Mouse (Mus musculus) heart, postnatal 0 days (tissue): ENCODE measurements around the gene Pum2. TPM values are rescaled to one million over a fixed set of nuclear protein-coding genes. Genes with fewer than 3 reads are reported as not detected.

ENCODE experiments used
- ATAC-seq: fragments of 200-750 bp; cut with Nextera tagmentation; 2 replicates; pipeline ENCODE4 v1.8.0; 2017; ENCODE audit warnings: low read depth, moderate number of reproducible peaks, moderate library complexity; ENCODE audit not compliant: insufficient read depth
- DNase-seq: peaks from one replicate; pipeline ENCODE4 v3.0.0-alpha.2; 2016; ENCODE audit warnings: low spot score
- H3K27ac ChIP-seq: fragments of 300-500 bp; sonication (generic); 2 replicates; pipeline ENCODE4 v1.5.1; 2014; ENCODE audit warnings: low read depth, mild to moderate bottlenecking
- H3K27me3 ChIP-seq: fragments of 300-500 bp; sonication (generic); 2 replicates; pipeline ENCODE4 v1.6.1; 2014; ENCODE audit warnings: low read length, mixed read lengths; ENCODE audit not compliant: control insufficient read depth, insufficient read depth
- H3K36me3 ChIP-seq: fragments of 300-500 bp; sonication (generic); replicated peaks from 2 replicates; pipeline ENCODE4 v1.6.1; 2014; ENCODE audit warnings: low read length, mixed read lengths; ENCODE audit not compliant: control insufficient read depth, insufficient read depth
- H3K4me1 ChIP-seq: fragments of 300-500 bp; sonication (generic); 2 replicates; pipeline ENCODE4 v1.6.1; 2014; ENCODE audit warnings: antibody characterized with exemption; ENCODE audit not compliant: control insufficient read depth, insufficient read depth
- H3K4me2 ChIP-seq: fragments of 300-500 bp; sonication (generic); 2 replicates; pipeline ENCODE4 v1.6.1; 2014; ENCODE audit warnings: low read depth, mild to moderate bottlenecking, low read length, moderate library complexity
- H3K4me3 ChIP-seq: fragments of 300-500 bp; sonication (generic); 2 replicates; pipeline ENCODE4 v1.5.1; 2014; ENCODE audit warnings: low read depth, low read length
- H3K9ac ChIP-seq: fragments of 300-500 bp; sonication (generic); replicated peaks from 2 replicates; pipeline ENCODE4 v1.6.1; 2014; ENCODE audit warnings: low read depth, low read length, mixed read lengths
- H3K9me3 ChIP-seq: fragments of 300-500 bp; sonication (generic); replicated peaks from 2 replicates; pipeline ENCODE4 v1.6.1; 2016; ENCODE audit warnings: low read length; ENCODE audit not compliant: control insufficient read depth
- CTCF ChIP-seq: IDR thresholded peaks from 2 replicates; pipeline ENCODE4 v1.5.1; 2016; ENCODE audit warnings: antibody characterized with exemption, control low read depth, low read depth
- EP300 ChIP-seq: IDR thresholded peaks from 2 replicates; pipeline ENCODE4 v1.6.1; 2016; ENCODE audit warnings: antibody characterized with exemption, low read depth
- WGBS: fragments of 180-500 bp; shearing (Covaris S2); extraction: QIAGEN DNeasy Blood & Tissue Kit; methylation state at CpG from one replicate; pipeline ENCODE4 v1.1.7; 2014; 5-methylcytosine and 5-hydroxymethylcytosine counted together
- polyA plus RNA-seq: library from polyadenylated mRNA; unstranded; fragments of >200 nt; fragmentation: Nextera tagmentation; extraction: Ambion mirVana; gene quantifications from 2 replicates; pipeline ENCODE4 v1.2.1, GENCODE M21; 2015
- total RNA-seq: library from RNA; depleted of rRNA; stranded (reverse); fragments of >200 nt; gene quantifications from 2 replicates; pipeline ENCODE4 v1.2.3, GENCODE M21; 2014; ENCODE audit warnings: low replicate concordance

The Pum2 gene
- total and polyA plus RNA-seq, 2 experiments from 2014 or later: 20.9 to 100 TPM

DNA sequence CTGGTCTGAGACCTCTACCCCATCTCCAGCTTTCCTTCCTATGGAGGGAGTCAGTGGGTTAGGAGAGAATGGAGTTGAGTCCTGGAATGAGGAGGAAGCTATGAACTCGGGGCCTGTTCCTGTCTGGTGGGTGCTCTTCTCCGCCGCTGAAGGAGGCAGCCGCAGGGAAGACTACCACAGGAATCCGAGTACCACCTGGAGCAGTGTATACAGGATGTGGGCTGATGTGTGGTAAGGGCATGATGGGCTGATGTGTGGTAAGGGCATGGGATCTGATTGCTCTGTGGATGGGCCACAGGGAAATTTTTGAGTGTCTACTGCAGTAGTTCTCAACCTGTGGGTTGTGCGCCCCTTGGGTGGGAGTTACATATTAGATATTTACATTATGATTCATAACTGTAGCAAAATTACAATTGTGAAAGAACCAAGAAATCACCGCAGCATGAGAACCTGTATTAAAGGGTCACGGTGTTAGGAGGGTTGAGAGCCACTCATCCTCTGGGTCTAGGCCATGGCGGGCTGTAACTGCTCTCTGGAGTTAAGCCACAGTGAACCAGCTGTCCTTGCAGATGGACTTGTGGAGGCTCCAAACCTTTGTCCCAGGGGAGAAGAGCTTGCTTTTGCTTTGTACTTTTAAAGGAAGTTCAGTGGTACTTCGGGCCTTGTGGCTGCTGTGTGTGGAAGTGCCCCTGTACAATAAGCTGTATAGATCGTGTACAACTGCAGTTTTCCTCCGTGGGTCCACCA is 113.2 kb downstream of the Pum2 start:
- no peak for TF ChIP-seq EP300
- TF ChIP-seq CTCF: no peak
- no peak overlapping the region for H3K9ac ChIP-seq
- no peak overlapping the region for H3K27ac ChIP-seq
- H3K4me3 ChIP-seq: no peak overlapping the region
- no peaks in the 10 kb centered on the region for H3K9me3 ChIP-seq
- DNase-seq: no peak
- no peak for ATAC-seq
- H3K27me3 ChIP-seq: no peaks in the 10 kb centered on the region
- H3K36me3 ChIP-seq: peaks cover 6% of the 10 kb centered on the region; the same call in 1 of the 2 replicates
- H3K4me2 ChIP-seq: no peak overlapping the region
- no peaks in the 10 kb centered on the region; the same call in 1 of the 2 replicates for H3K4me1 ChIP-seq
- WGBS: 81% methylated on average over 12 of the region's 12 CpGs

- ATAC-seq (no peak), DNase-seq (no peak)
- Histone ChIP-seq H3K4me3 (no peak overlapping the region), H3K36me3 (peaks cover 6% of the 10 kb centered on the region; the same call in 1 of the 2 replicates), H3K27ac (no peak overlapping the region), H3K4me2 (no peak overlapping the region), H3K9me3 (no peaks in the 10 kb centered on the region), H3K4me1 (no peaks in the 10 kb centered on the region), H3K27me3 (no peaks in the 10 kb centered on the region), H3K9ac (no peak overlapping the region)
- TF ChIP-seq CTCF (no peak), EP300 (no peak)
- WGBS: 67% methylated on average over 3 of the region's 3 CpGs
These were observed 114.5 kb downstream of the Pum2 start for GRCm38 (mm10) chr12:8788469-8788868.

GRCm38 (mm10) chr12:8790615-8791014 is 116.7 kb downstream of the Pum2 start:
- ATAC-seq (no peak), DNase-seq (no peak)
- Histone ChIP-seq H3K9me3 (no peaks in the 10 kb centered on the region), H3K4me2 (no peak overlapping the region), H3K27ac (no peak overlapping the region), H3K4me1 (no peaks in the 10 kb centered on the region), H3K36me3 (peaks cover 6% of the 10 kb centered on the region; the same call in 1 of the 2 replicates), H3K27me3 (no peaks in the 10 kb centered on the region), H3K4me3 (no peak overlapping the region), H3K9ac (no peak overlapping the region)
- TF ChIP-seq CTCF (no peak), EP300 (no peak)
- 86% methylated on average over 12 of the region's 12 CpGs for WGBS

DNA sequence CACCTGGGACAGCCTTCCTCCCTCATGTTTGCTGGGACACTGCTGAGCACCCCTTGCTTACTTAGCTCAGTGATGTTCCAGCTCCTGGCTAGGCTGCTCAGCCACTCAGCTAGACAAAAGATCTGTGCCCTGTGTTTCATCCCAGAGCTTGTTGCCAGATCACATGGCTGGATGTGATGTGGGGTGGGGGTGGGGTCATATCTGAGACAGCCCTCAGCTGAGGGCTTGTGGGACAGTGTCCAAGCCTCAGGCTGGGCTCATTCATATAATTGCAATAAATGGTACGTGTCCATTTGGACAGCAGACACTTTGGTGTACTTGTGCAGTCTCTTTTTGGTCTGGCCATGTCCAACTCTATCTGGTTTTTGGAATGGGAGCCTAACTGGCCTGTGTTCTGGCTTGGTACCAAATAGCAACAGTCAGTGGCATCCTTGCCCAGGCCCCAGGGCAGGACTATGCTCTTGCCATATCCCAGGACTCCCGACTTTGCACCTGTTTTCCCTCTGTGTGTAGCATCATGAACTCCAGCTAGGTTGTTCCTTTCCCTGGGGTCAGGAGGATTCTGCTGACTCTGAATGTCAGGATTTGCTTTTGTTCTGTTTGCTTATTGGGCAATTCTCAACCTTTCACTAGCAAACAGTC is 119.6 kb downstream of the Pum2 start:
- ATAC-seq (peak; percentile 47; the same call in 1 of the 2 replicates), DNase-seq (no peak)
- no peaks in the 10 kb centered on the region for H3K27me3 ChIP-seq
- H3K36me3 ChIP-seq: peaks cover 6% of the 10 kb centered on the region; the same call in 1 of the 2 replicates
- TF ChIP-seq CTCF (no peak), EP300 (no peak)
- H3K9me3 ChIP-seq: no peaks in the 10 kb centered on the region
- WGBS: 59% methylated on average over 2 of the region's 2 CpGs
- no peak overlapping the region for H3K9ac ChIP-seq
- no peak overlapping the region for H3K4me3 ChIP-seq
- no peak overlapping the region for H3K27ac ChIP-seq
- no peak overlapping the region for H3K4me2 ChIP-seq
- H3K4me1 ChIP-seq: no peaks in the 10 kb centered on the region

GRCm38 (mm10) chr12:8797936-8798335 is 124.0 kb downstream of the Pum2 start:
- ATAC-seq (no peak), DNase-seq (no peak)
- no peaks in the 10 kb centered on the region for H3K9me3 ChIP-seq
- TF ChIP-seq CTCF: no peak
- TF ChIP-seq EP300: no peak
- no peak overlapping the region for H3K4me3 ChIP-seq
- H3K9ac ChIP-seq: no peak overlapping the region
- no peak overlapping the region for H3K4me2 ChIP-seq
- WGBS: 89% methylated on average over 7 of the region's 7 CpGs
- H3K36me3 ChIP-seq: no peaks in the 10 kb centered on the region
- H3K4me1 ChIP-seq: no peaks in the 10 kb centered on the region
- H3K27me3 ChIP-seq: no peaks in the 10 kb centered on the region
- no peak overlapping the region for H3K27ac ChIP-seq
